Mouse (Mus musculus): Measurements from ENCODE around the gene Srpk2.

- TF ChIP-seq USF1 (IDR thresholded peaks at IDR 0.05; ENCODE audit: low read depth), result no peak
- TF ChIP-seq CTCF (IDR thresholded peaks at IDR 0.05; ENCODE audit: control insufficient read depth, insufficient read depth, insufficient read length), result no peak
- no peak for TF ChIP-seq MYOD1 (IDR thresholded peaks at IDR 0.05; ENCODE audit: control insufficient read depth, insufficient read length, low read depth)
- TF ChIP-seq MYOG (IDR thresholded peaks at IDR 0.05; ENCODE audit: control insufficient read depth, extremely low read depth, insufficient read length), result no peak
- no peak for TF ChIP-seq MAX (IDR thresholded peaks at IDR 0.05)
- no peak for TF ChIP-seq CEBPB (IDR thresholded peaks at IDR 0.05; ENCODE audit: low read depth)
These were observed 105.1 kb downstream of the Srpk2 start for GRCm38 (mm10) chr5:23579120-23579880.
